Mouse (Mus musculus): ENCODE results near the gene Gpr141. TPM values are rescaled to one million over a fixed set of nuclear protein-coding genes. Genes with fewer than 3 reads are reported as not detected.
"Not testable (repeated sequence)": the region's sequence is repeated elsewhere in the genome, so short reads cannot be mapped to it uniquely, and the experiment has no call there.

Gpr141 gene
- polyA plus RNA-seq, 1 experiment from 2014 or later: 0.05 TPM

GRCm38 (mm10) chr13:19794486-19794885 is 29.6 kb downstream of the Gpr141 start:
- no peak overlapping the region for H3K27ac ChIP-seq
- no peak overlapping the region for H3K4me3 ChIP-seq
- H3K9me3 ChIP-seq: no peaks in the 10 kb centered on the region
- no peaks in the 10 kb centered on the region for H3K36me3 ChIP-seq (replicated peaks)
- 77% methylated on average over 6 of the region's 6 CpGs for WGBS
- no peak for DNase-seq (ENCODE audit: extremely low spot score, low spot score)
- no peaks in the 10 kb centered on the region for H3K27me3 ChIP-seq (ENCODE audit: poor library complexity, severe bottlenecking)
- H3K4me1 ChIP-seq: peaks cover 6% of the 10 kb centered on the region; the same call in 1 of the 2 replicates

GRCm38 (mm10) chr13:19793761-19794160 is 30.3 kb downstream of the Gpr141 start:
- DNase-seq (ENCODE audit: extremely low spot score, low spot score): no peak
- 68% methylated on average over 4 of the region's 4 CpGs for WGBS
- Histone ChIP-seq H3K36me3 (replicated peaks) (no peaks in the 10 kb centered on the region), H3K4me1 (peaks cover 6% of the 10 kb centered on the region; the same call in 1 of the 2 replicates), H3K4me3 (no peak overlapping the region), H3K27ac (no peak overlapping the region), H3K27me3 (ENCODE audit: poor library complexity, severe bottlenecking) (no peaks in the 10 kb centered on the region), H3K9me3 (no peaks in the 10 kb centered on the region)

- DNase-seq (ENCODE audit: extremely low spot score, low spot score); H3K4me1 ChIP-seq; H3K4me3 ChIP-seq; H3K27me3 ChIP-seq (ENCODE audit: poor library complexity, severe bottlenecking); H3K36me3 ChIP-seq (replicated peaks); H3K27ac ChIP-seq; H3K9me3 ChIP-seq: not testable (repeated sequence)
- 47% methylated on average over 1 of the region's 1 CpGs for WGBS
Measured at GRCm38 (mm10) chr13:19787946-19788345, 36.1 kb downstream of the Gpr141 start.

- no peaks in the 10 kb centered on the region for H3K36me3 ChIP-seq (replicated peaks)
- no peaks in the 10 kb centered on the region for H3K4me1 ChIP-seq
- no peak overlapping the region for H3K4me3 ChIP-seq
- no peaks in the 10 kb centered on the region for H3K27me3 ChIP-seq (ENCODE audit: poor library complexity, severe bottlenecking)
- H3K9me3 ChIP-seq: no peaks in the 10 kb centered on the region
- H3K27ac ChIP-seq: no peak overlapping the region
- DNase-seq (ENCODE audit: extremely low spot score, low spot score): no peak
- WGBS: 92% methylated on average over 1 of the region's 1 CpGs
Measured at GRCm38 (mm10) chr13:19770163-19770562, 53.9 kb downstream of the Gpr141 start.

- DNase-seq (ENCODE audit: extremely low spot score, low spot score): no peak
- Histone ChIP-seq H3K27me3 (ENCODE audit: poor library complexity, severe bottlenecking) (no peaks in the 10 kb centered on the region), H3K27ac (no peak overlapping the region), H3K4me3 (no peak overlapping the region), H3K9me3 (no peaks in the 10 kb centered on the region), H3K36me3 (replicated peaks) (no peaks in the 10 kb centered on the region), H3K4me1 (no peaks in the 10 kb centered on the region)
- 87% methylated on average over 2 of the region's 2 CpGs for WGBS
Measured at GRCm38 (mm10) chr13:19767202-19767601, 56.9 kb downstream of the Gpr141 start.

GRCm38 (mm10) chr13:19764276-19764675 is 59.8 kb downstream of the Gpr141 start:
- Histone ChIP-seq H3K4me1 (no peaks in the 10 kb centered on the region), H3K27ac (no peak overlapping the region), H3K4me3 (no peak overlapping the region), H3K9me3 (no peaks in the 10 kb centered on the region), H3K27me3 (ENCODE audit: poor library complexity, severe bottlenecking) (no peaks in the 10 kb centered on the region), H3K36me3 (replicated peaks) (no peaks in the 10 kb centered on the region)
- no peak for DNase-seq (ENCODE audit: extremely low spot score, low spot score)
- WGBS: 94% methylated on average over 4 of the region's 4 CpGs

GRCm38 (mm10) chr13:19763211-19763610 is 60.8 kb downstream of the Gpr141 start:
- DNase-seq (ENCODE audit: extremely low spot score, low spot score): no peak
- no peaks in the 10 kb centered on the region for H3K27me3 ChIP-seq (ENCODE audit: poor library complexity, severe bottlenecking)
- H3K9me3 ChIP-seq: no peaks in the 10 kb centered on the region
- no peak overlapping the region for H3K4me3 ChIP-seq
- 94% methylated on average over 1 of the region's 1 CpGs for WGBS
- no peak overlapping the region for H3K27ac ChIP-seq
- no peaks in the 10 kb centered on the region for H3K4me1 ChIP-seq
- no peaks in the 10 kb centered on the region for H3K36me3 ChIP-seq (replicated peaks)

GRCm38 (mm10) chr13:19745741-19746140 is 78.3 kb downstream of the Gpr141 start:
- no peaks in the 10 kb centered on the region for H3K27me3 ChIP-seq (ENCODE audit: poor library complexity, severe bottlenecking)
- H3K27ac ChIP-seq: no peak overlapping the region
- WGBS: 75% methylated on average over 2 of the region's 2 CpGs
- no peak for DNase-seq (ENCODE audit: extremely low spot score, low spot score)
- no peak overlapping the region for H3K4me3 ChIP-seq
- no peaks in the 10 kb centered on the region for H3K4me1 ChIP-seq
- H3K9me3 ChIP-seq: no peaks in the 10 kb centered on the region
- H3K36me3 ChIP-seq (replicated peaks): no peaks in the 10 kb centered on the region

GRCm38 (mm10) chr13:19744536-19744935 is 79.5 kb downstream of the Gpr141 start:
- Histone ChIP-seq H3K36me3 (replicated peaks) (no peaks in the 10 kb centered on the region), H3K27me3 (ENCODE audit: poor library complexity, severe bottlenecking) (no peaks in the 10 kb centered on the region), H3K9me3 (no peaks in the 10 kb centered on the region), H3K4me3 (no peak overlapping the region), H3K4me1 (no peaks in the 10 kb centered on the region), H3K27ac (no peak overlapping the region)
- WGBS: 94% methylated on average over 5 of the region's 5 CpGs
- no peak for DNase-seq (ENCODE audit: extremely low spot score, low spot score)

- no peak overlapping the region for H3K27ac ChIP-seq
- H3K4me3 ChIP-seq: no peak overlapping the region
- no peaks in the 10 kb centered on the region for H3K27me3 ChIP-seq (ENCODE audit: poor library complexity, severe bottlenecking)
- no peaks in the 10 kb centered on the region for H3K9me3 ChIP-seq
- 88% methylated on average over 5 of the region's 5 CpGs for WGBS
- no peak for DNase-seq (ENCODE audit: extremely low spot score, low spot score)
- no peaks in the 10 kb centered on the region for H3K36me3 ChIP-seq (replicated peaks)
- H3K4me1 ChIP-seq: no peaks in the 10 kb centered on the region
Measured at GRCm38 (mm10) chr13:19734597-19734996, 89.5 kb downstream of the Gpr141 start.

- H3K4me1 ChIP-seq: no peaks in the 10 kb centered on the region
- no peaks in the 10 kb centered on the region for H3K36me3 ChIP-seq (replicated peaks)
- no peak overlapping the region for H3K4me3 ChIP-seq
- no peak for DNase-seq (ENCODE audit: extremely low spot score, low spot score)
- WGBS: 85% methylated on average over 2 of the region's 2 CpGs
- H3K27me3 ChIP-seq (ENCODE audit: poor library complexity, severe bottlenecking): no peaks in the 10 kb centered on the region
- H3K27ac ChIP-seq: no peak overlapping the region
- H3K9me3 ChIP-seq: no peaks in the 10 kb centered on the region
Measured at GRCm38 (mm10) chr13:19730826-19731225, 93.2 kb downstream of the Gpr141 start.

GRCm38 (mm10) chr13:19718954-19719353 is 105.1 kb downstream of the Gpr141 start:
- WGBS: 92% methylated on average over 5 of the region's 5 CpGs
- H3K27me3 ChIP-seq (ENCODE audit: poor library complexity, severe bottlenecking): no peaks in the 10 kb centered on the region
- no peaks in the 10 kb centered on the region for H3K9me3 ChIP-seq
- no peak for DNase-seq (ENCODE audit: extremely low spot score, low spot score)
- H3K4me1 ChIP-seq: no peaks in the 10 kb centered on the region
- no peak overlapping the region for H3K27ac ChIP-seq
- no peaks in the 10 kb centered on the region for H3K36me3 ChIP-seq (replicated peaks)
- no peak overlapping the region for H3K4me3 ChIP-seq

- WGBS: 93% methylated on average over 2 of the region's 2 CpGs
Measured at GRCm38 (mm10) chr13:19717201-19717600, 106.9 kb downstream of the Gpr141 start.

GRCm38 (mm10) chr13:19703806-19704205 is 120.3 kb downstream of the Gpr141 start:
- Histone ChIP-seq H3K4me3 (no peak overlapping the region), H3K36me3 (replicated peaks) (no peaks in the 10 kb centered on the region), H3K27me3 (ENCODE audit: poor library complexity, severe bottlenecking) (no peaks in the 10 kb centered on the region), H3K4me1 (peaks cover 5% of the 10 kb centered on the region; the same call in 1 of the 2 replicates), H3K27ac (no peak overlapping the region), H3K9me3 (no peaks in the 10 kb centered on the region)
- 29% methylated on average over 4 of the region's 4 CpGs for WGBS
- DNase-seq (ENCODE audit: extremely low spot score, low spot score): no peak

More at GRCm38 (mm10) chr13:19717201-19717600, 106.9 kb downstream of the Gpr141 start:
- H3K4me1 ChIP-seq: no peaks in the 10 kb centered on the region
- no peak overlapping the region for H3K27ac ChIP-seq
- H3K9me3 ChIP-seq: no peaks in the 10 kb centered on the region
- no peaks in the 10 kb centered on the region for H3K27me3 ChIP-seq (ENCODE audit: poor library complexity, severe bottlenecking)
- H3K4me3 ChIP-seq: no peak overlapping the region
- no peaks in the 10 kb centered on the region for H3K36me3 ChIP-seq (replicated peaks)
- no peak for DNase-seq (ENCODE audit: extremely low spot score, low spot score)
